9 mouse cellular contexts compared by ENCODE assay signal in the genomic region with DNA sequence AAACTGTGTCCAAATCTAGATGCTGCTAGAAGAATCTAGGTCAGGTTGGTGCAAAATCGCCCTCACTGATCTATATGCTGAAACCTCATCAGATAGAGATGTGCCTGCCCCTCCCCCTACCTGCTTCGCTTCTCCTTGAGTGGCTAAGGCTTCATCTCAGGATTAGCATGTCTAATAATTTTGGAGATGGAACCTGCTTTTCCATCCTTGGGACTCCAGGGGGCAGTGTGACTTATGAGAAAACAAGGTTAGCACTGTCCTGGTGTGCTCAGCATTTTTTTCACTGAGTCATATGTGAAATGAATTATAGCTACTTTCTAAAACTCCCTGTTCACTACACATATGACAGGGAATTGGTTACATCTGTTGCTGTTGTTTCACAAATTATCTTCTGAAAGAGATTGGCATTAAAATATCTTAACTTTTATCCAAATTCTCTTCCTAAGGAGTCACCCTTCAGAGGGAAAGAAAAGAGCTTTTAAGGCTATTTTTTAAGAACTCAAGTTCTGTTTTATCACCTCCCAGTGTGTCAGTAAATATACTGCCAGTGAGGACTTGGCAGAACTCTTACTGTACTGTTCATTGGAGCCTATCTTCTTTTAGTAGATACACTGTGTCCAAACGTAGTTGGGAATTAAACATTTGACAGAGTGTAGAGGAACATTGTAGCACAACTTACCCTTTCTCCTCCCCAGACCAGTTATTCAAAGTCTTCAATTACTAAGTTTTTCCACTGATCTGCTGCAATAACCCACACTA.
A peak's percentile ranks its signal among the peaks of the same experiment; 100 is the strongest.
DNase-seq lines count a peak whose midpoint lies in the region; ATAC-seq and TF ChIP-seq lines count a peak whose summit lies in the region.
"Had no signal": no experiment of that assay in that cellular context is flagged by ENCODE, and none has a peak within 500 bp of the region (broad histone marks: within the 10 kb centered on the region; RNA-seq: fewer than 3 reads in every experiment).

No protein-coding gene starts in this region.

- TF ChIP-seq POLR2A in cerebellum, adult 2 months (IDR thresholded peaks at IDR 0.05; ENCODE audit: borderline replicate concordance, insufficient read depth, low read length), result no peak

- no peak overlapping the region for H3K4me3 ChIP-seq in midbrain, embryonic 10.5 days
- H3K4me3 ChIP-seq in midbrain, embryonic 15.5 days, result no peak overlapping the region
- no peak overlapping the region for H3K4me3 ChIP-seq in cerebellum, adult 2 months (replicated peaks; ENCODE audit: insufficient read depth, low read depth, low read length)
- no peak overlapping the region for H3K4me3 ChIP-seq in intestine, embryonic 14.5 days (ENCODE audit: low read depth, low read length)
- H3K4me3 ChIP-seq: heart, embryonic 13.5 days had no signal

- H3K27ac ChIP-seq in midbrain, embryonic 10.5 days (replicated peaks), result no peak overlapping the region
- no peak overlapping the region for H3K27ac ChIP-seq in midbrain, embryonic 15.5 days
- H3K27ac ChIP-seq in cerebellum, adult 2 months (ENCODE audit: insufficient read depth, low read length), result no peak overlapping the region
- no peak overlapping the region for H3K27ac ChIP-seq in intestine, embryonic 14.5 days (ENCODE audit: low read depth)
- H3K27ac ChIP-seq: heart, embryonic 13.5 days had no signal

- H3K4me2 ChIP-seq in midbrain, embryonic 15.5 days, result no peak overlapping the region
- no peak overlapping the region for H3K4me2 ChIP-seq in intestine, embryonic 14.5 days (ENCODE audit: low read length)
- H3K4me2 ChIP-seq: heart, embryonic 13.5 days had no signal

- H3K27me3 ChIP-seq in midbrain, embryonic 10.5 days (ENCODE audit: low read depth, poor library complexity, severe bottlenecking), result no peaks in the 10 kb centered on the region
- H3K27me3 ChIP-seq in midbrain, embryonic 15.5 days (replicated peaks), result no peaks in the 10 kb centered on the region
- no peaks in the 10 kb centered on the region for H3K27me3 ChIP-seq in cerebellum, adult 2 months (ENCODE audit: control insufficient read depth, insufficient read depth, low read length)
- H3K27me3 ChIP-seq in intestine, embryonic 14.5 days (replicated peaks; ENCODE audit: control insufficient read depth, insufficient read depth, low read length), result no peaks in the 10 kb centered on the region
- H3K27me3 ChIP-seq: heart, embryonic 13.5 days had no signal

- WGBS in midbrain, embryonic 10.5 days, result 48% methylated on average over 3 of the region's 3 CpGs
- WGBS in midbrain, embryonic 15.5 days, result 50% methylated on average over 3 of the region's 3 CpGs
- WGBS in cerebellum, adult 2 months, result 37% methylated on average over 3 of the region's 3 CpGs
- 60% methylated on average over 3 of the region's 3 CpGs for WGBS in intestine, embryonic 14.5 days

- TF ChIP-seq CTCF in cerebellum, adult 2 months (IDR thresholded peaks at IDR 0.05; ENCODE audit: borderline replicate concordance, insufficient read depth, low read depth, low read length), result peak; percentile 29; the same call in 1 of the 2 replicates

- no peak overlapping the region for H3K9ac ChIP-seq in midbrain, embryonic 15.5 days
- no peak overlapping the region for H3K9ac ChIP-seq in intestine, embryonic 14.5 days (ENCODE audit: low read length)
- H3K9ac ChIP-seq: heart, embryonic 13.5 days had no signal

- DNase-seq in midbrain, embryonic 10.5 days (ENCODE audit: low spot score), result peak; percentile 27
- peak; percentile 12 to 17 for DNase-seq in cerebellum, adult 2 months
- peak; percentile 29 to 34 for DNase-seq in frontal cortex, postnatal 10 days (ENCODE audit: low spot score in 2 of 2)
- DNase-seq in intestine, embryonic 14.5 days (ENCODE audit: low spot score), result no peak
- DNase-seq in layer of hippocampus, postnatal 36 days, result peak; percentile 6 to 24
- DNase-seq in mesoderm, embryonic 11.5 days (ENCODE audit: low read depth, low spot score), result peak; percentile 50

- ATAC-seq in midbrain, embryonic 15.5 days (replicated peaks), result no peak
- ATAC-seq in intestine, embryonic 14.5 days (replicated peaks; ENCODE audit: low FRiP score, low TSS enrichment, low read depth), result 0 out of 2 replicates have a peak, but pooled peaks have one; percentile 15
- no peak for ATAC-seq in activated CD4-positive, CD25-positive, alpha-beta regulatory T cell, adult 4 months

- H3K36me3 ChIP-seq in midbrain, embryonic 10.5 days, result no peaks in the 10 kb centered on the region
- no peaks in the 10 kb centered on the region for H3K36me3 ChIP-seq in midbrain, embryonic 15.5 days (replicated peaks)
- H3K36me3 ChIP-seq in intestine, embryonic 14.5 days (ENCODE audit: control insufficient read depth, insufficient read depth, low read length), result no peaks in the 10 kb centered on the region
- H3K36me3 ChIP-seq: heart, embryonic 13.5 days had no signal

- H3K9me3 ChIP-seq in midbrain, embryonic 10.5 days (replicated peaks), result no peaks in the 10 kb centered on the region
- no peaks in the 10 kb centered on the region for H3K9me3 ChIP-seq in midbrain, embryonic 15.5 days
- H3K9me3 ChIP-seq in intestine, embryonic 14.5 days (ENCODE audit: control insufficient read depth, low read length), result no peaks in the 10 kb centered on the region
- H3K9me3 ChIP-seq: heart, embryonic 13.5 days had no signal

- no peaks in the 10 kb centered on the region for H3K4me1 ChIP-seq in midbrain, embryonic 10.5 days
- H3K4me1 ChIP-seq in midbrain, embryonic 15.5 days, result no peaks in the 10 kb centered on the region
- H3K4me1 ChIP-seq in cerebellum, adult 2 months (ENCODE audit: control insufficient read depth, insufficient read depth, low read length), result no peaks in the 10 kb centered on the region
- no peaks in the 10 kb centered on the region for H3K4me1 ChIP-seq in intestine, embryonic 14.5 days (replicated peaks; ENCODE audit: control insufficient read depth, insufficient read depth, low read length)
